In the genomic region with DNA sequence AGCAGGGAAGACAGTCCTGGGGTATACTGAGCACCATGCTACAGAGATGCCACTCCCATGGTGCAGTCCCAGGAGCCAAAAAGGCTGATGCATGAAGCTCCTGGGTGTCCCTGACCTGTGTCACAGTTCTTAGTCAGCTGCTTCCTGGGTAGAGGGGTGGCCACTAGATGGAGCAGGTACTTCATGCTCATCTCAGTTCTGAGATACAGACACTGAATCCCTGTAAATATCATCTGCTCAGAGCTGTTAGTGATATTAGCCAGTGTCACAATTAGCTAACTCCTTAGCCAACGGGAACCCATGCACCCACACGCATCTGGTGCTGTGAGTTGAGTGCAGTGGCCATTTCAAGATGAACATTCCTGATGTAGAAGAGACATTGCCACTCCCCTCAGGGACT, we compare ENCODE assay signal across 8 mouse cellular contexts. TPM values are rescaled to one million over a fixed set of nuclear protein-coding genes. Genes with fewer than 3 reads are reported as not detected.
DNase-seq lines count a peak whose midpoint lies in the region; TF ChIP-seq lines count a peak whose summit lies in the region.

No protein-coding gene starts in this region.

- DNase-seq in heart, adult 11 months = peak; percentile 94
- DNase-seq in heart, postnatal 25 days (ENCODE audit: low spot score) = no peak
- peak; percentile 35 for DNase-seq in retina, postnatal 1 day
- DNase-seq in retina, embryonic 14.5 days (ENCODE audit: low spot score) = no peak
- peak; percentile 48 for DNase-seq in thymus, postnatal 0 days (ENCODE audit: low spot score)
- no peak for DNase-seq in limb, embryonic 10.5 days (ENCODE audit: low spot score)
- no peak for DNase-seq in c-Kit-positive CD71-positive TER-119-positive erythroid progenitor cells, embryonic 14.5 days (ENCODE audit: low spot score)

- no peak overlapping the region for H3K27ac ChIP-seq in cortical plate, adult 2 months (ENCODE audit: insufficient read depth, low read length)
- H3K27ac ChIP-seq in limb, embryonic 10.5 days = no peak overlapping the region

- peaks cover 2% of the 10 kb centered on the region; the same call in 1 of the 2 replicates for H3K4me1 ChIP-seq in cortical plate, adult 2 months (ENCODE audit: control insufficient read depth, insufficient read depth, low read length)
- no peaks in the 10 kb centered on the region for H3K4me1 ChIP-seq in limb, embryonic 10.5 days

- peak; percentile 66 for TF ChIP-seq CTCF in cortical plate, adult 2 months (IDR thresholded peaks at IDR 0.05; ENCODE audit: extremely low read depth, insufficient read depth, low read length)

- no peak overlapping the region for H3K4me3 ChIP-seq in cortical plate, adult 2 months (ENCODE audit: insufficient read depth, low read length)
- H3K4me3 ChIP-seq in limb, embryonic 10.5 days = no peak overlapping the region

- TF ChIP-seq POLR2A in cortical plate, adult 2 months (IDR thresholded peaks at IDR 0.05; ENCODE audit: extremely low read depth, insufficient read depth, low read length) = no peak

- no peaks in the 10 kb centered on the region for H3K27me3 ChIP-seq in limb, embryonic 10.5 days (ENCODE audit: low read depth, poor library complexity, severe bottlenecking)

- 60% methylated on average over 2 of the region's 2 CpGs for WGBS in limb, embryonic 10.5 days

- peaks cover 96% of the 10 kb centered on the region for H3K36me3 ChIP-seq in limb, embryonic 10.5 days

- intact Hi-C loops in heart, postnatal 25 days (cut with DNase I) = loop anchor here (1.0 to 5.0 kb wide), 3 partner anchors 27 to 237 kb away; a partner anchor contains a TSS

- no peaks in the 10 kb centered on the region for H3K9me3 ChIP-seq in limb, embryonic 10.5 days (replicated peaks)

RNA-seq across cellular contexts. Expression of a gene that starts 9.6 kb away (rescaled TPM):
- total RNA-seq in heart, postnatal 25 days (2021) = 100 to 1,000 TPM; 195 to 226 TPM
- 45.3 and 49.2 TPM in 2 replicates for polyA plus RNA-seq in cortical plate, adult 2 months (2012; rRNA removed)
- polyA plus RNA-seq in thymus, postnatal 0 days (2015; fragmentation: Nextera tagmentation; extraction: Ambion mirVana) = 12.5 and 13.7 TPM in 2 replicates
- 83.6 and 91.4 TPM in 2 replicates for polyA plus RNA-seq in limb, embryonic 10.5 days (2016; fragmentation: Nextera tagmentation; extraction: Ambion mirVana)

RNA-seq across cellular contexts. Expression of a gene that starts 27.0 kb away (rescaled TPM):
- total RNA-seq in heart, postnatal 25 days (2021) = 10 to 100 TPM; 20.0 to 21.8 TPM
- 37.9 and 38.0 TPM in 2 replicates for polyA plus RNA-seq in cortical plate, adult 2 months (2012; rRNA removed)
- polyA plus RNA-seq in thymus, postnatal 0 days (2015; fragmentation: Nextera tagmentation; extraction: Ambion mirVana) = 22.2 and 24.5 TPM in 2 replicates
- 33.9 and 36.8 TPM in 2 replicates for polyA plus RNA-seq in limb, embryonic 10.5 days (2016; fragmentation: Nextera tagmentation; extraction: Ambion mirVana)

RNA-seq across cellular contexts. Expression of a gene that starts 30.6 kb away (rescaled TPM):
- total RNA-seq in heart, postnatal 25 days (2021) = under 1 TPM; 0.08 to 0.18 TPM
- 0.85 and 2.2 TPM in 2 replicates for polyA plus RNA-seq in cortical plate, adult 2 months (2012; rRNA removed)
- polyA plus RNA-seq in thymus, postnatal 0 days (2015; fragmentation: Nextera tagmentation; extraction: Ambion mirVana) = 0.04 TPM in 2 replicates
- polyA plus RNA-seq in limb, embryonic 10.5 days (2016; fragmentation: Nextera tagmentation; extraction: Ambion mirVana) = 0.01 TPM in 1 of 2 replicates, not detected in the other

RNA-seq across cellular contexts. Expression of a gene that starts 35.8 kb away (rescaled TPM):
- 1 to 10 TPM; 1.8 to 1.9 TPM for total RNA-seq in heart, postnatal 25 days (2021)
- 5.2 and 5.3 TPM in 2 replicates for polyA plus RNA-seq in cortical plate, adult 2 months (2012; rRNA removed)
- polyA plus RNA-seq in thymus, postnatal 0 days (2015; fragmentation: Nextera tagmentation; extraction: Ambion mirVana) = 15.9 and 17.1 TPM in 2 replicates
- polyA plus RNA-seq in limb, embryonic 10.5 days (2016; fragmentation: Nextera tagmentation; extraction: Ambion mirVana) = 0.49 and 0.54 TPM in 2 replicates

RNA-seq across cellular contexts. Expression of a gene that starts 55.5 kb away (rescaled TPM):
- 10 to 100 TPM in 1 of 2 experiments, 1 to 10 TPM in 1; 8.9 to 11.2 TPM for total RNA-seq in heart, postnatal 25 days (2021)
- polyA plus RNA-seq in cortical plate, adult 2 months (2012; rRNA removed) = 81.7 and 92.4 TPM in 2 replicates
- polyA plus RNA-seq in thymus, postnatal 0 days (2015; fragmentation: Nextera tagmentation; extraction: Ambion mirVana) = 14.2 and 19.4 TPM in 2 replicates
- 41.4 and 42.1 TPM in 2 replicates for polyA plus RNA-seq in limb, embryonic 10.5 days (2016; fragmentation: Nextera tagmentation; extraction: Ambion mirVana)

Comparison
In these comparisons a context has a peak if more than half of its experiments do, and no peak if none do; other contexts are left out.
1. DNase-seq: peak in heart, adult 11 months (single experiment), retina, postnatal 1 day (single experiment) and thymus, postnatal 0 days (single experiment); none in heart, postnatal 25 days (single experiment), retina, embryonic 14.5 days (single experiment), limb, embryonic 10.5 days (single experiment) and c-Kit-positive CD71-positive TER-119-positive erythroid progenitor cells, embryonic 14.5 days (single experiment).